Mouse (Mus musculus): ENCODE measurements around the gene Aspm. TPM values are rescaled to one million over a fixed set of nuclear protein-coding genes. Genes with fewer than 3 reads are reported as not detected.

Gene Aspm
- polyA plus RNA-seq, 1 experiment from 2014 or later, result 1.1 TPM

DNA sequence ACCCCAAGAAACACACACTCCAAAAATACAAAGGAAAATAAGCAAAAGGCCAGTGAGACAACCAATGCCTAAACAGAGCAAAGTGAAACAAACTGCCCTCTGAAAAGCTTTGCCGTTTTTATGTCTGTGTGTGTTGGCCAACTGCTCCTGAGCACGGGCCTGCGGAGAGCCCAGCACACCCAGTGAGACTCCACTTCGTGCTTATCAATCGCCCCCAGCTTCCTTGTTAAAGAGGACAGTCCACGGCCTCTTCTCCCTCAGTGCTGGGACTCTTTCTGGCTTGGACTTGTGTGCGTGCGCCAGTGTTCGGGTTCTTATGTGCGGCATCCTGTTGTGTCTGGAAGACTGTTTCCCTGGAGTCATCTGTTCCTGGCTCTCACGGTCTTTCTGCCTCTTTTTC, 11.4 kb downstream of the Aspm start:
- H3K36me3 ChIP-seq (ENCODE audit: inconsistent target), result no peaks in the 10 kb centered on the region
- WGBS (ENCODE audit: missing documents), result 95% methylated on average over 11 of the region's 11 CpGs

DNA sequence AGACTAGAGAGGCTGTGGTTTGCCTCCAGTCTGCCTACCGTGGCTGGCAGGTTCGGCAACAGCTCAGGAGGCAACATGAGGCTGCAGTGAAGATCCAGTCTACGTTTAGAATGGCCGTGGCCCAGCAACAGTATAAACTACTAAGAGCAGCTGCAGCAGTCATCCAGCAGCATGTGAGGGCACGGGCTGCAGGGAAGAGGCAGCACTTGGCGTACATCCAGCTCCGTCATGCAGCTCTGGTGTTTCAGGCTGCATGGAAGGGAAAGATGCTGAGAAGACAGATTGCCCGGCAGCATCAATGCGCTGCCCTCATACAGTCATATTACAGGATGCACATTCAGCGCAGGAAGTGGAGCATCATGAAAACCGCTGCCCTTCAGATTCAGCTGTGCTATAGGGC, 24.3 kb downstream of the Aspm start:
- Histone ChIP-seq H3K79me2 (ENCODE audit: inconsistent target) (no peaks in the 10 kb centered on the region), H3K4me3 (ENCODE audit: inconsistent target) (no peak overlapping the region), H3K27ac (no peak overlapping the region), H3K36me3 (ENCODE audit: inconsistent target) (peaks cover 5% of the 10 kb centered on the region; the same call in 1 of the 2 replicates)
- WGBS (ENCODE audit: missing documents), result 95% methylated on average over 11 of the region's 11 CpGs

More for the DNA sequence above, 11.4 kb downstream of the Aspm start:
- Histone ChIP-seq H3K27ac (no peak overlapping the region), H3K79me2 (ENCODE audit: inconsistent target) (no peaks in the 10 kb centered on the region), H3K4me3 (ENCODE audit: inconsistent target) (no peak overlapping the region)

DNA sequence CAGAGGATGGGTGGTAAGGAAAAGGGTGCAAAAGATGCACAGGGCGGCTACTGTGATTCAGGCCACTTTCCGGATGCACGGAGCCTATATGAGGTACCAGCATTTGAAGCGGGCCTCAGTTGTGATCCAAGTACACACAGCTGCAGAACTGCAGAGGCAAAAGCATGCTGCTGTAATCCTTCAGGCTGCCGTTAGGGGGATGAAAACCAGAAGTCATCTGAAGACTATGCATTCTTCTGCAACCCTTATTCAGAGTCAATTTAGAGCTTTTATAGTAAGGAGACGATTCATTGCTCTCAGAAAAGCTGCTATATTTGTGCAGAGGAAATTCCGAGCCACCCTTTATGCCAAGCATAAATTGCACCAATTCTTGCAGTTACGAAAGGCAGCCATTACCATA, 25.7 kb downstream of the Aspm start:
- 96% methylated on average over 8 of the region's 8 CpGs for WGBS (ENCODE audit: missing documents)

DNA sequence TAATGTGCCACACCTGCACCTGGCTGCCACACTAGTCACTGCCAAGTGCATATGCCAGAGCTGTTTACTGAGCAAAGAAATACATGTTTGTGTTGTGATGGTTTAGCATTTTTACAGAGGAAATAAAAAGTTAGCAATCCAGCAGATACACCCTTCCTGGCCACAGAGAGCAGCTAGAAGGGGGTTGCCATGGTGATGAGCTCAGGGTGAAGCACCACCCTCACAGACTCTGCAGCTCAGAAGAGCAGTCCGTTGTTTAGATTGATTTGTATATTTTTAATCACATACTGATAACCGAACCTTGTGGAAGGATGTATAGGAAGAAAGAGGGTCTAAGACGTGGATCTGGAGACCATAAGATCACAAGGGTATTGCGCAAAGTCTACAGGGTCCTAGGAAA, 26.6 kb downstream of the Aspm start:
- Histone ChIP-seq H3K36me3 (ENCODE audit: inconsistent target) (peaks cover 5% of the 10 kb centered on the region; the same call in 1 of the 2 replicates), H3K4me3 (ENCODE audit: inconsistent target) (no peak overlapping the region), H3K79me2 (ENCODE audit: inconsistent target) (no peaks in the 10 kb centered on the region), H3K27ac (no peak overlapping the region)
- 83% methylated on average over 3 of the region's 4 CpGs for WGBS (ENCODE audit: missing documents)

More for the DNA sequence above, 25.7 kb downstream of the Aspm start:
- no peaks in the 10 kb centered on the region for H3K79me2 ChIP-seq (ENCODE audit: inconsistent target)
- peaks cover 5% of the 10 kb centered on the region; the same call in 1 of the 2 replicates for H3K36me3 ChIP-seq (ENCODE audit: inconsistent target)
- no peak overlapping the region for H3K4me3 ChIP-seq (ENCODE audit: inconsistent target)
- no peak overlapping the region for H3K27ac ChIP-seq

DNA sequence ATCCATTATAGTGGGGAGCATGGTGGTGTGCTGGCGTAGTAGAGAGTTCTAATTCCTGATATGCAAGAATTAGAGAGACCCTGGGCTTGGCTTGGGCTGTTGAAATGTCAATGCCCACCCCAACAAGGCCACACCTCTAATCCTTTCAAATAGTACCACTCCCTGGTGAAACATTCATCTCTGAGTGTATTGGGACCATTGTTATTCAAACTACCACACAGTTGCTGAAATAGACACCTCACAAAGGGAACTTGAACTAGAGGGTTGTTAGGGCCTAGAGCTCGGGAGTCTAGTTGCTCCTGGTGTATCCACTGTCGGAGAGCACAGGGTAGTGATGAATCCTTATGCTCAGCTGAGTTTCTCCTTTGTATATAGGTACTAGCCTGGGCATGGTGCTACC, 40.1 kb downstream of the Aspm start:
- no peak overlapping the region for H3K27ac ChIP-seq
- WGBS (ENCODE audit: missing documents), result 92% methylated on average over 3 of the region's 3 CpGs
- H3K36me3 ChIP-seq (ENCODE audit: inconsistent target), result peaks cover 3% of the 10 kb centered on the region; the same call in 1 of the 2 replicates
- H3K4me3 ChIP-seq (ENCODE audit: inconsistent target), result no peak overlapping the region
- no peaks in the 10 kb centered on the region for H3K79me2 ChIP-seq (ENCODE audit: inconsistent target)

DNA sequence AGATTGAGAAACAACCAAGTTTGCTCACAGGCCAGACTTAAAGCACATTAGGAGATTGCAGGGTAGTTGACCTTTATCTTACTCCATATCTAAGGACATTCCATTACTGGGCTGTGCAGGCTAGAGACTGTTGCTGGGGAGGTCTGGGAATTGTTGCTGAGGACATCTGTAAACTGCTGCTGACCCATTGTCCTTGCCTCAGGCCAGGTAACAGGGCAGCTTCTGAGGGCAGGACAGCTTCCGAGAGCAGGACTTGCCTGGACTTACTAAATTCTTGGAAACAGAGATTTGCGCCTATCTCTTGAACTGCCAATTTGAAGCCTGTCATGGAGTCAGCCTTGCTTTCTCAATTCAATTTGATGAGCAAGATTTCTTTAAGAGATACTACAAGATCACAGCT, 40.8 kb downstream of the Aspm start:
- Histone ChIP-seq H3K36me3 (ENCODE audit: inconsistent target) (no peaks in the 10 kb centered on the region), H3K4me3 (ENCODE audit: inconsistent target) (no peak overlapping the region), H3K79me2 (ENCODE audit: inconsistent target) (no peaks in the 10 kb centered on the region), H3K27ac (no peak overlapping the region)
- 93% methylated on average over 2 of the region's 2 CpGs for WGBS (ENCODE audit: missing documents)

DNA sequence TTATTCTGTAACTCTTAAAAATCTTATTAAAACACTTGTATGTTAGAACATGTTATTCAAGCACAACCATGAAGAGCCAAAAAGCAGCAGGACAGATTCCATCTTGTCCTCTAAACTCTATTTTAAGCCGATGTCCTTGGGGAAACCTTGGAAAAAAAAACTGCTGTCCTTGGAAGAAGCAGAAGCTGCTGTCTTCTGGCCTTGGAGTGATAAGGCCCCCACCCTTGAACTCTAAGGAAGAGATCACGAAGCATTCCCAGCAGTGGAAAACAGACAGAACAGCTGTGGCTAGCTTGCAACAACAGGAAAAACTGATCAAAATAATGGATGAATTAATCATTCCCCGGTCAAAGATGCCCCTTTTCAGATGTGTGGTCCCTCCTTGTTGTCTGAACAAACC, 41.6 kb downstream of the Aspm start:
- 87% methylated on average over 3 of the region's 3 CpGs for WGBS (ENCODE audit: missing documents)
- Histone ChIP-seq H3K36me3 (ENCODE audit: inconsistent target) (no peaks in the 10 kb centered on the region), H3K4me3 (ENCODE audit: inconsistent target) (no peak overlapping the region), H3K79me2 (ENCODE audit: inconsistent target) (no peaks in the 10 kb centered on the region), H3K27ac (no peak overlapping the region)

DNA sequence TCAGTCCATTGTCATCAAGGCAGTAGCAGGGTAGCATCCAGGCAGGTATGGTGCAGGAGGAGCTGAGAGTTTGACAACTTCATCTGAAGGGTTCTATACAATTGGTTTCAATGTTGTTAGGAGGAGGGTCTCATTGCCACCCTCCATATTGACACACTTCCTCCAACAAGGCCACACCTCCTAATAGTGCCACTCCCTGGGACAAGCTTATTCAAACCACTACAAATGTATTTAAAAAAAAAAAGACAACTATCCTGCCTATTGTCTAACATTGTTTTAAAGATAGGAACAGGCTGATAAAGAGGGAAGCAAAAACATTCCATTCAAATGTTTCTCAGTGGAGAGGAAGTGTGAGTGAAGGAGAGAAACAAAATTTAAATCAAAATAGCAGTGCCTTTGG, 45.2 kb downstream of the Aspm start:
- Histone ChIP-seq H3K4me3 (ENCODE audit: inconsistent target) (no peak overlapping the region), H3K79me2 (ENCODE audit: inconsistent target) (no peaks in the 10 kb centered on the region), H3K36me3 (ENCODE audit: inconsistent target) (no peaks in the 10 kb centered on the region), H3K27ac (no peak overlapping the region)

DNA sequence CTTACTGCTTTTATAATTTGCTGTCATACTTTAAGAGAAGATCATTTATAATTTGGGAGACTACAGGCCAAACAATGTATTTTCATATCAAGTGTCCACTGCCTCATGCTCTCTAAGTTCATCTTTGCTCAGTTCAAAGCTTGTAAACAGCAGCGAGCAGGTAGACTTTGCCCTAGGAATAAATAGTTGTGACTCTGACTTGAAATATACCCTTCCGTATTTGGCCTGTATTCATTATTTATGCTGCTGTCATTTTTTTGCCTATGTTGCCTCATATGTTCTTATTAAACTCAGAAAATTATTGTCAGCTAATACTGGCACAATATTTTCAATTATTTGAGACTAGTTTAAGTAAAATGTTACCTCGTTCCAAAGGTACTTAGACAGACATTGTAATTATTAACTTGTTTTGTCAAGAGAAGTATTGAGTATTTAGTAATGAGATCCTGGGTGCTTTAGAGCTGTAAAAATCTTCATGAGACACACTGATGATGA, 46.7 kb downstream of the Aspm start, which contains the start of gene F13b:
Gene F13b (plus strand): TSS at position 445 of the 495 bp plus-strand sequence.
- no peaks in the 10 kb centered on the region for H3K79me2 ChIP-seq (ENCODE audit: inconsistent target)
- no peak within 1 kb of the TSS for H3K27ac ChIP-seq
- no peaks in the 10 kb centered on the region for H3K36me3 ChIP-seq (ENCODE audit: inconsistent target)
- 85% methylated on average over 3 of the region's 3 CpGs for WGBS (ENCODE audit: missing documents)
- no peak within 1 kb of the TSS for H3K4me3 ChIP-seq (ENCODE audit: inconsistent target)

DNA sequence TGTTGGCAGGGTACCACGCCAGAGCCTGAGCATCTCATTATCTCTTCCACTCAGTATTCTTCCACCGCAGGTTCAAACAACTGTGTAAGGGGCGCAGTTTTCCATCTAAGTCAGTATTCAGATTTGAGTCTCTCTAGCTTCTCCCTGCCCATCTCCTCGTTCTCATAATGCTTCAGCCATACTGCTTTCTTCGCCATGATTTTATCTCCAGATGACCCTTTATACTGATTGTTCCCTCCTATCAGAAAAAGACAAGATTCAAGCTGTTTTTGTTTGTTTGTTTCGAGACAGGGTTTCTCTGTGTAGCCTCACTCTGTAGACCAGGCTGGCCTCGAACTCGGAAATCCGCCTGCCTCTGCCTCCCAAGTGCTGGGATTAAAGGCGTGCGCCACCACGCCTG, 60.0 kb downstream of the Aspm start:
- WGBS (ENCODE audit: missing documents), result 96% methylated on average over 12 of the region's 12 CpGs
- H3K79me2 ChIP-seq (ENCODE audit: inconsistent target), result no peaks in the 10 kb centered on the region
- H3K36me3 ChIP-seq (ENCODE audit: inconsistent target), result no peaks in the 10 kb centered on the region
- no peak overlapping the region for H3K4me3 ChIP-seq (ENCODE audit: inconsistent target)
- no peak overlapping the region for H3K27ac ChIP-seq

Other genes starting within 250 kb of the Aspm start
- gene Crb1, start 77.7 kb upstream of the Aspm start, polyA plus RNA-seq (2018), result not detected in 3 replicates
- gene Zbtb41, start 32.5 kb upstream of the Aspm start, polyA plus RNA-seq (2018), result 4.1 to 6.7 TPM (median 6.1 TPM) in 3 replicates
- gene F13b, start 46.9 kb downstream of the Aspm start, polyA plus RNA-seq (2018), result not detected in 3 replicates
- gene Cfhr1, start 105.5 kb downstream of the Aspm start, polyA plus RNA-seq (2018), result not detected in 3 replicates